Mouse (Mus musculus) liver, postnatal 0 days (tissue): ENCODE measurements around the gene Slc22a15. TPM values are rescaled to one million over a fixed set of nuclear protein-coding genes. Genes with fewer than 3 reads are reported as not detected.

ENCODE experiments used
- ATAC-seq: fragments of 200-750 bp; cut with Nextera tagmentation; 2 replicates; pipeline ENCODE4 v1.8.0; 2017; ENCODE audit warnings: mild to moderate bottlenecking, moderate library complexity
- DNase-seq: peaks from one replicate; pipeline ENCODE4 v3.0.0-alpha.2; 2016
- H3K27ac ChIP-seq: fragments of 300-500 bp; sonication (generic); 2 replicates; pipeline ENCODE4 v1.5.1; 2014; ENCODE audit warnings: antibody characterized with exemption, moderate library complexity, mild to moderate bottlenecking, low read depth
- H3K27me3 ChIP-seq: fragments of 300-500 bp; sonication (generic); 2 replicates; pipeline ENCODE4 v1.6.1; 2014; ENCODE audit warnings: low read length, control low read depth, mixed read lengths; ENCODE audit not compliant: insufficient read depth
- H3K36me3 ChIP-seq: fragments of 300-500 bp; sonication (generic); replicated peaks from 2 replicates; pipeline ENCODE4 v1.6.1; 2014; ENCODE audit warnings: mild to moderate bottlenecking, control low read depth, low read length, moderate library complexity, mixed read lengths; ENCODE audit not compliant: insufficient read depth
- H3K4me1 ChIP-seq: fragments of 300-500 bp; sonication (generic); 2 replicates; pipeline ENCODE4 v1.6.1; 2014; ENCODE audit warnings: antibody characterized with exemption, mild to moderate bottlenecking, control low read depth; ENCODE audit not compliant: insufficient read depth
- H3K4me2 ChIP-seq: fragments of 300-500 bp; sonication (generic); 2 replicates; pipeline ENCODE4 v1.6.1; 2014; ENCODE audit warnings: low read depth, mild to moderate bottlenecking, low read length, moderate library complexity, mixed read lengths
- H3K4me3 ChIP-seq: fragments of 300-500 bp; sonication (generic); 2 replicates; pipeline ENCODE4 v1.5.1; 2014; ENCODE audit warnings: low read depth, low read length
- H3K9ac ChIP-seq: fragments of 300-500 bp; sonication (generic); replicated peaks from 2 replicates; pipeline ENCODE4 v1.6.1; 2014; ENCODE audit warnings: mild to moderate bottlenecking, moderate library complexity
- H3K9me3 ChIP-seq: fragments of 300-500 bp; sonication (generic); 2 replicates; pipeline ENCODE4 v1.6.1; 2016; ENCODE audit warnings: mild to moderate bottlenecking, control low read depth, low read length, mixed read lengths
- CTCF ChIP-seq: sonication (generic); IDR thresholded peaks from 2 replicates; pipeline ENCODE4 v1.5.1; 2016; ENCODE audit warnings: antibody characterized with exemption, low read depth
- EP300 ChIP-seq: IDR thresholded peaks from 2 replicates; pipeline ENCODE4 v1.6.1; 2016; ENCODE audit warnings: antibody characterized with exemption, low read depth, mild to moderate bottlenecking
- WGBS: fragments of 180-500 bp; shearing (Covaris S2); extraction: QIAGEN DNeasy Blood & Tissue Kit; methylation state at CpG from one replicate; pipeline ENCODE4 v1.1.7; 2014; ENCODE audit not compliant: insufficient replicate concordance; 5-methylcytosine and 5-hydroxymethylcytosine counted together
- polyA plus RNA-seq: library from polyadenylated mRNA; unstranded; fragments of >200 nt; fragmentation: Nextera tagmentation; extraction: Ambion mirVana; gene quantifications from 2 replicates; pipeline ENCODE4 v1.2.1, GENCODE M21; 2015

Slc22a15 gene
- polyA plus RNA-seq, 1 experiment from 2014 or later, result 5.0 TPM

GRCm38 (mm10) chr3:101939152-101939551 lies 14.9 kb upstream of the Slc22a15 start:
- Histone ChIP-seq H3K27me3 (no peaks in the 10 kb centered on the region), H3K4me1 (peaks cover 9% of the 10 kb centered on the region), H3K27ac (peak overlapping the region; percentile 88; the same call in 1 of the 2 replicates), H3K9ac (no peak overlapping the region), H3K36me3 (no peaks in the 10 kb centered on the region), H3K9me3 (no peaks in the 10 kb centered on the region), H3K4me3 (no peak overlapping the region), H3K4me2 (no peak overlapping the region)
- 43% methylated on average over 7 of the region's 7 CpGs for WGBS
- DNase-seq (peak; percentile 19), ATAC-seq (no peak)
- TF ChIP-seq EP300, result no peak
- TF ChIP-seq CTCF, result no peak

GRCm38 (mm10) chr3:101936369-101936768 lies 12.1 kb upstream of the Slc22a15 start:
- no peak overlapping the region for H3K4me3 ChIP-seq
- ATAC-seq (no peak), DNase-seq (no peak)
- no peak overlapping the region for H3K27ac ChIP-seq
- WGBS, result 68% methylated on average over 3 of the region's 3 CpGs
- H3K9ac ChIP-seq, result no peak overlapping the region
- TF ChIP-seq CTCF (no peak), EP300 (no peak)
- no peak overlapping the region for H3K4me2 ChIP-seq
- H3K27me3 ChIP-seq, result no peaks in the 10 kb centered on the region
- H3K9me3 ChIP-seq, result no peaks in the 10 kb centered on the region
- no peaks in the 10 kb centered on the region for H3K36me3 ChIP-seq
- H3K4me1 ChIP-seq, result peaks cover 6% of the 10 kb centered on the region; the same call in 1 of the 2 replicates

- no peak overlapping the region for H3K4me2 ChIP-seq
- H3K27me3 ChIP-seq, result no peaks in the 10 kb centered on the region
- no peak overlapping the region for H3K9ac ChIP-seq
- no peak overlapping the region for H3K4me3 ChIP-seq
- H3K36me3 ChIP-seq, result no peaks in the 10 kb centered on the region
- H3K9me3 ChIP-seq, result no peaks in the 10 kb centered on the region
- no peak for TF ChIP-seq EP300
- no peak for TF ChIP-seq CTCF
- WGBS, result 89% methylated on average over 2 of the region's 2 CpGs
- H3K4me1 ChIP-seq, result no peaks in the 10 kb centered on the region
- no peak overlapping the region for H3K27ac ChIP-seq
- DNase-seq, result no peak
- ATAC-seq, result no peak
Observed at GRCm38 (mm10) chr3:101933820-101934219, 9.6 kb upstream of the Slc22a15 start.

- Histone ChIP-seq H3K9me3 (no peaks in the 10 kb centered on the region), H3K36me3 (no peaks in the 10 kb centered on the region), H3K4me1 (peaks cover 5% of the 10 kb centered on the region), H3K9ac (no peak overlapping the region), H3K27ac (no peak overlapping the region), H3K4me2 (no peak overlapping the region), H3K4me3 (no peak overlapping the region), H3K27me3 (no peaks in the 10 kb centered on the region)
- no peak for DNase-seq
- 48% methylated on average over 4 of the region's 4 CpGs for WGBS
- ATAC-seq, result no peak
- no peak for TF ChIP-seq EP300
- TF ChIP-seq CTCF, result no peak
Observed at GRCm38 (mm10) chr3:101929105-101929876, 5.0 kb upstream of the Slc22a15 start.

- TF ChIP-seq CTCF (no peak), EP300 (no peak)
- Histone ChIP-seq H3K4me3 (no peak overlapping the region), H3K9me3 (no peaks in the 10 kb centered on the region), H3K36me3 (no peaks in the 10 kb centered on the region), H3K27me3 (no peaks in the 10 kb centered on the region), H3K9ac (no peak overlapping the region), H3K4me1 (peaks cover 9% of the 10 kb centered on the region), H3K27ac (no peak overlapping the region), H3K4me2 (no peak overlapping the region)
- ATAC-seq, result no peak
- DNase-seq, result no peak
Observed at GRCm38 (mm10) chr3:101926636-101927035, 2.4 kb upstream of the Slc22a15 start.

- ATAC-seq (no peak), DNase-seq (no peak)
- Histone ChIP-seq H3K4me1 (peaks cover 9% of the 10 kb centered on the region), H3K27ac (no peak overlapping the region), H3K36me3 (no peaks in the 10 kb centered on the region), H3K9me3 (no peaks in the 10 kb centered on the region), H3K4me2 (no peak overlapping the region), H3K27me3 (no peaks in the 10 kb centered on the region), H3K4me3 (no peak overlapping the region), H3K9ac (no peak overlapping the region)
- no peak for TF ChIP-seq CTCF
- TF ChIP-seq EP300, result no peak
- 58% methylated on average over 1 of the region's 1 CpGs for WGBS
Observed at GRCm38 (mm10) chr3:101925663-101926062, 1.4 kb upstream of the Slc22a15 start.
